Mouse (Mus musculus) lung, adult 18-20 months (tissue): ENCODE data around the gene Stra6.
A peak's percentile ranks its signal among the peaks of the same experiment; 100 is the strongest.

ENCODE experiments used
- DNase-seq, 2 experiments: peaks; one replicate each; pipeline ENCODE4 v3.0.0; 2022; ENCODE audit warnings: mixed read lengths in 2 of 2

Stra6 gene

DNA sequence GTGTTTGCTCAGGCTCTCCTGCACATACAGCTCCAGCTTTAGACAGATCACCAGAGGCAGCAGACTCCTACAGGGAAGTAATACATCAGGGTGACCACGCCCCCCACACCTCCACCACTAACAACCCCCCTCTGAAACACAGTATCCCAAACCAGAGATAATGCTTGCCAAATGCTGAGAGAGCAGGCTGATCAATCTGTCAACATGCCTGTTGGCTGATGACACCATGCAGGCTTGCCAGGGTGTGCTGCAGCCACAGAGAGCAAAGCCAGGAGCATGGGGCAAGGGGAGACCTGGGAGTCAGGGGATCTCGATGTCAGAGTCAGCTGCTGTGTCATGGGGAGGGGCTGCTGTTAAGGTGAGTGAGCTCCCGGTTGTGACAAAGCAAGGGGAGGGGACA lies at the start of gene Stra6:
Gene Stra6 (plus strand): TSS at position 258 of the 400 bp plus-strand sequence.
- DNase-seq, result no peak

DNA sequence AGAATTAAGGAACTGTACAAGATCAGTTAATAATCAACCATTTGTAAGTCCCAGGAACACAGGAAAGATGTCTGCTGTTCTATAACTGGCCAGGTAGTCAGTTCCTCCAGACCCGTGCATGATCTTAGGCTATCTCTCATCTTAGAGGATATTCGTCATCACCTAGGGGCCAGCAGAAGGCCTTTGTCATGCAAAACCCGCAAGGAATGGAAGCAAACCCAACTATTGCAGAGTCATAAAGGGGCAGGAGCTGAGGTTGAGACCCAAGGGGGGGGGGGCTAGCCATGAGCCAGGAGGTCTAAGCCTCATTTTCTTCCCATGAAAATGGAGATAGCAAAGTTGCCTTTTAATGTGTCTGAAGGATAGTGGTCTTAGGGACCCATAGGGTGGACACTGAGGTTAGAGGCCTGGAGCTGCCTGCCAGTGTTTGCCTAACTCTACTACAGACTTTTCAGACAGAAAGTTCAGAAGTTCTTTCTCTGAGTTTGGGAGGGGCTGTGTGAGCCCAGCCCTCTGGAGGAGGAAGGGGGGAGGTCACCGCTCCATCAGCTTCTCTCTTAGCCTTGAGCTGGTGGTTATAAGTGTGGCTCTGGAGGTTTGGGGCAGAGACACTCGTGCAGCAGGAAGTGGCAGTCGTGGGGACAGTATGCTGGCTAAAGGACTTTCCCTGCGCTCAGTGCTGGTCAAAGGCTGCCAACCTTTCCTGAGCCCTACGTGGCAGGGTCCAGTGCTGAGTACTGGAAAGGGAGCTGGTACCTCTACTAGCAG lies 49.0 kb upstream of the Stra6 start:
- DNase-seq, result no peak

DNA sequence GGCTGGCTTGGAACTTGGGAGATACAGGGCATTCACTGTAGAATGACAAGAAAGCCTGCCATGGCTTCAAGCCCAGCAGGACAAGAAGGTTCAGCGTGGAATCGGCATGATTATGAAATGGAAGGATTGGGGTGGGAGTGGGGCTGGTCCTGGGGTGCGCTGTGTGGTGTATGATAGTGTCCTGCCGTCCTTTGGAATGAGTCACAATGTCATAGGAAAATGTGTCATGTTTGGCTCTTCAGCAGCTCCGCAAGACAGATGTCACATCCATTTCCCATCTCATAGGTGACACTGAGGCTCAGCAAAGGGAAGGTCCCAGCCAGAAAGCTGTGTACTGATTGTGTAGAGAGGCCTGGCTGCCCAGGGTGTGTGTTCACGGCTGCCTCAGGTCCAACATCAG lies 47.7 kb upstream of the Stra6 start:
- no peak for DNase-seq

DNA sequence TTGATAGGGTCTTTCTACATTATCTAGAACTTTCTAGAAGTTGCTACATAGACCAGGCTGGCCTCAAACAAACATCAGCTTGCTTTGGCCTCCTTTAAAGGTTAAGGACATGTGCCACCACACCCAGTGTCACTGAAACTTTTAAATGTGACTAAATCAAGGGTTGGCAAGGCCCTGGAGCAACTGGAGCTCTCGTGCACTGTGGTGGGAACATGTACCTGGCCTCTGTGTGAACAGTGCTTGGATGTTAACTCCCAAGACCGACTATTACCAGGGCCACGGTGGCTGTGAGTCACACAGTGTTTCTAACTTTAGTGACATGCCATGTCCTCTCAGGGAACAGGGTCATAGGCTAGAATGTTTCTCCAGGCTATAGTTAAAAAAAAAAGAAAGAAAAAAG lies 46.6 kb upstream of the Stra6 start:
- DNase-seq, result no peak

DNA sequence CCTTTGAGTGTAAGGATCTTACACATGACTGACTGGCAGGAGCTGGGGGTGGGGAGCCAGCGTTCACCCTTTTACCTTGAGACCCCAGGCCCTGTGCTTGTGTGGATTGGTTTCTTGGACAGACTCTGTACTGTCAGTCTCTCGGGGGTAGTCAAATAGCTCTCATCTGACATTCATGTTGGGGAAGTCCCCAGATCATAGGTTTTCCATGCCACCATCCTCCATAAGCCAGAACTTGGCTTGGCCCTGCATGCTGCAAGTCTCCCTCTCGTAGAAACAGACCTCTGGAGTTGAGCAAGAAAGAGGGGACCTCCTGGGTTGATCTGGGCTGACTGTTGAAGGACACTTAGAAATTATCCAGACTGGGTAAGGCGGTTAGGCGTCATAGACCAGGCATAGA lies 45.2 kb upstream of the Stra6 start:
- DNase-seq, result no peak

DNA sequence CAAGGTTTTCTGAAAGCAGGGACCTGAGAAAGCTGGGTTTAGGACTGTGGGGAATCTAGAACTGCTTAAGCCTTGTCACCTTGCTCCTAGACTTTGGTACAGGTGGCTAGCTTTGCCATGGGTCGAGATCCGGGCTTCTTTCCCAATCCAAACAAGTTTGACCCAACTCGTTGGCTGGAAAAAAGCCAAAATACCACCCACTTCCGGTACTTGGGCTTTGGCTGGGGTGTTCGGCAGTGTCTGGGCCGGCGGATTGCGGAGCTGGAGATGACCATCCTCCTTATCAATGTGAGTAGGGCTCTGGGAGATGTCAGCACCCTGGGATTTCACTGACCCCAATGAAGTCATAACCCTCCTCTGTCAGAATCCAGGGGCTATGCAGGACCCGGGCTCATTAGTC lies 37.6 kb upstream of the Stra6 start:
- no peak for DNase-seq

DNA sequence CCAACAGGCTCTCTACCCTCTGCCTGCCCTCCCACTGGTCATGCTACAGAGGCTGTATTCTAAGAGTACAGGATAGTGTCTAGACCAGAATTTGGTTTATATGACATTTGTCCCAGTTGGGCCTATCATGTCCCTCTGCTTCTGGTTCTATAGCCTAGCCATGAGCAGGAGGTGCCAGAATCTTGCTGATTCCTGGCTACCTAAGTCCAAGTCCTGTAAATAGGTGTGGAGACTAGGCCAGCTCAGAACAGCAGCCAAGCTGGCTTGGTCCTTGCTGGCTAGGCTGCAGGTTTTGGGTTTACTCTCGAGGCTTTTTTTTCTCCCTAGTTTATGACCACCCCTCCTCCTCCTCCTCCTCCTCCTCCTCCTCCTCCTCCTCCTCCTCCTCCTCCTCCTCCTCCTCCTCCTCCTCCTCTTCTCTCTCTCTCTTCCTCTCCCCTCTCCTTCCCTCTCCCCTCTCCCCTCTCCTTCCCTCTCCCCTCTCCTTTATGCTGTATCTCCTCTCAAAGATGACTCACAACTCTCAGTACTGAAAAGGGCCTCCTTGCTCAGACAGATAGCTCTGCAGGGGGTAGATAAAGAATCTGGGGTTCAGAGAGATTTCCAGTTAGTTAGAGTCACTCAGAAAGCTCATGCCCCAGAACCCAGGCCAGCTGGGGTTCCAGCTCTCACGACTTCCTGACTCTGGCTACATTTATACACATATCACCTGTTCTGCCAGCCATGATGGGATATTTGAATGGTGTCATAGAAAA lies 36.0 kb upstream of the Stra6 start:
- no peak for DNase-seq

DNA sequence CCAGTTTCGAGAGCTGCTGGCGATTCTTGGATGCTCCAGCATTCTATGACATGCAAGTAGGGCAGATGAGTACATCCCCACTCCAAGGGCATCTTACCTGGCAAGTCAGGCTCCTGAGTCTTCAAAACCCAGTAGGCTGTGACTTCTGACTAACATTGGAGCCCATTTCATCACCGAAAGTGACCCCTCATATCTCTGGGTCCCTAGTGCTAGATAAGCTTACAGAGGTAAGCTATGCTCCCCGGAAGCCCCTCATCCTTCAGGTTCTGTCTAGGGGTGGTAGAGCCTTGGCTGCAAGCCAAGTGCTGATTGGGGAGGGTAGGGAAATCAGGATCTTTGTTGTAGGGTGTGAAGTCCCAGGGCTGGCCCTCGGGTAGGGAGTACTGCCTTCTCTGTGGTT lies 34.7 kb upstream of the Stra6 start:
- DNase-seq, result no peak

DNA sequence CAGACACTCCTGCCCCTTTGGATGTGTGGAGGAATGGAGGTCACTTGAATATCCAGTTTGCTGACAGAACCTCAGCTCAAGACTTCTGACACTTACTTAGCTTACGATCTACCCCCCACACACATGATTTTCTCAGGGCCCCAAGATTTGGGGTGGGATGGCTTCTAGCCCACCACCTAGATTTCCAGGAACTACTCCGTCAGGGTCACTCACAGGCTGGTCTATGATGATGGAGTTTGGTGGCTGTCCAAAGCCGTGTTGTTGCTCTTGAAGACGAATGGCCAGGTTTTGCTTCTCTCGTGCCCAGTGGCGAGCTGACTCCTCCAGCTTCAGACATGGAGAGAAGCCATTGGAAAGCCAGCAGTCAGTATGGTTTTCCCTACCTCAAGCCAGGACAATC lies 34.0 kb upstream of the Stra6 start:
- no peak for DNase-seq

DNA sequence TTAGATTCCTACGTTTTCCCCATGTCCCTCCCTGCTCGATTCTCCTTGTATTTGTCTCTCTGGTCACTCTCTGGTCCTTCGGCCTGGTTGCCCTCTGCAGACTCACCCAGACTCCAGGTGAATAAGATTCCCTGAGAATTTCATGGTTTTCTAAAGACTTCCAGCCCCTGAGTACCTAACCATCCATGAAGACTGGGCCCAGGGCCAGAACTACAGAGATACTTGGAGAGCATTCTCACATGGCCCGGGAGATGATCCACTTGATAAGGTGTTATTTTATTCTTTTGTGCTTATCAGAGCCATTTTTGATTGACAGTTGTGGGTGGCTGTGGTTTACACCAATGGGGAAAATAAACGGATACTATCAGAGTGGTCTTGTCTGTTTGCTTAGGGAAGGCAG lies 31.7 kb upstream of the Stra6 start:
- DNase-seq, result no peak

DNA sequence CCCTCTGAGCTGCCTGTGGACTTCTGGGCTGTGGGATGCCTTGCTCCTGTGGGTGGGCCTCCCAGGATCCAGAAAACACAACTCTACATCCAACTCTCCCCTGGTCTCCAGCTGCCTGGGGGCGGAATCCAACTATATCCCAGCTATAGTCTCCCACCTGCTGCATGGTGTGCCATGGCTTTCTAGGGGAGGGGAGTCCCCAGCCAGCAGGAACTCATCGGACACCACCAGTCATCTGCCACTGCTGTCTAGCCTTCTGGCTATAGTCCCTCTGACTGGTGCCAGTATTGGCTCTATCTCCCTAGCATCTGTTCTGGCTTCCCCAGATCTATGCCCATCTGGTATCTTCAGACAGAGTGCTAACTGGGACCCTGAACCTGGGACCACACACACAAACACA lies 28.1 kb upstream of the Stra6 start:
- DNase-seq, result no peak

DNA sequence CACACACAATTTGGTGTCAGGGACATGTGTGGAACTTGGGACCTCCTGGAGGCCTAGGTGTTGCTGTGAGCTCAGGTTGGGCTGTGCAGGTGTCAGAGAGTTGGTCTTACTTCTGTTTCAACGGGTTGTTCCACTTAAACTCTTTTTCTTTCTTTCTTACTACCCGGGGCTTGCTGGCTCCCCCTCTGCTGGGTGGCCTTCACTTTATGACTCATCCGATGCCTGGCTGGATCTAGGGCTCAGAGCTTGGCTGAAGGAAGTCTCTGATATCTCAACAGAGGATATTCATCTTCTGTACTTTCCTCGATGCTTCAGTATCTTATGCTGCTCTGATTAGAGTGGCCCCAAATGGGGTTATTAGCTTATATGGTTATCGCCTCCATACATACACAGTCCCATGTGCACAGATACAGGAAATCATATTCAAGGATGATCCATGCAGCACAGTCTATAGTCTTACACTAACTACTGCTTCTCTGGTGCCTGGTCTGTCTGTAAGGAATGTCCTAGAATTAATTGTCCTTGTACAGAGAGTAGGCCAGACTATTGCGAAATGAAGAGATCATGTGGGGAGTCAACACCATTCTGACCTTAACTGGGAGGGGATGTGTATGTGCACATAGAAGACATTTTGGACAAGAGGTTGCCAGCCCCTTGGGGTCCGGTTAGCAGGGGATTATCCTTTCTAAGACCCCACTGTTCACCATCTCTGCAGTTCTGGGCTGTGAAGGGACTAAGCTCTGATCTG lies 27.5 kb upstream of the Stra6 start:
- DNase-seq, result no peak

DNA sequence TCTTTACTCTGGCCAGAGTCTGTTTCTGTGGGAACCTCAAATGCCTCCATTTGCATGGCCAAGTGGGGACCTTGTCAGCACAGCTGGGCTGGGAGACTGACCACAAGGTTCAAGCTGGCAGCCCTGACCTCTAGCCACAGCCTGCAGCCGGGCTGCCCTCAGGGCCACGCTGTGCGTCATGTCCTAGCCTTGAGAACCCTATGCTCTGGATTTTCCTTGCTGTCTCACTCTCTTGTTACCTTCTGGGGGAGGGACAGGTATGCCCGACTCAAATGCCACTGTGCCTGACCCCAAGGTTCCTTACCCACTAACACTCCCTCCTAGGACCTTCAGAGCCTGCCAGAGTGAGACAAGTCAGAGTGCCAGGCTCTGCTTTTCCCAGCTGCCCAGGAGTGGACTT lies 26.6 kb upstream of the Stra6 start:
- DNase-seq, result no peak

DNA sequence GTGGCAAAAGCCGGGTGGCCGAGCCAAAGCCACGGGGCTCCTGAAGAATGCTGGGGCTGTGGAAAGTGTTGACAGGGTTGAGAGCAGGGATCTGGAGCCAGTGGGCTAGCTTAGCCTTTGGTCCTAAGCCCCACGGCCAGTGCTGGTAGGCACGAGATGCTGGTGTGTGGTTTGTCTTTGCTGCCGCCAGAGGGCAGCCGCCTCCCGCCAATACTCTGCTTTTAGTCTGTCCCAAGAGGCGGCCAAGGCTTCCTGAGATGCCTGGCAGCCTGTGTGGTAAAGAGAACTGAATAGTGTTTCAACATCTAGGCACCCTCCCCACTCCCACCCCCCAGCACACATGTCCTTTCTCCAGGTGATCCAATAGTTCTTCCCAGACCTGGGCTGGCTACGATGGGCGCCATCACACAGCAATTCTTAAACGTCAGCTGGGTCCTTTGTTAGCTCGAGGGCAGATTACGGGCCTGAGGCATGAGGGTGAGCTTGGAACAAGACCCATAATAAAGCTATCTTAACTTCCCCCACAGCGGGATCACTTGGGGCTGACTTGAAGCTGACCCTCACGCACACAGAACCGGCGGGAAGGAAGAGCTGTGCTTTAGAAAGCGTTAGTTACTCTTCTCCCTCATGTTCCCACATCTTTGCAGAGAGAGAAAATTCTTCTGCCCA lies 25.0 kb upstream of the Stra6 start:
- DNase-seq, result peak; percentile 57 to 60

DNA sequence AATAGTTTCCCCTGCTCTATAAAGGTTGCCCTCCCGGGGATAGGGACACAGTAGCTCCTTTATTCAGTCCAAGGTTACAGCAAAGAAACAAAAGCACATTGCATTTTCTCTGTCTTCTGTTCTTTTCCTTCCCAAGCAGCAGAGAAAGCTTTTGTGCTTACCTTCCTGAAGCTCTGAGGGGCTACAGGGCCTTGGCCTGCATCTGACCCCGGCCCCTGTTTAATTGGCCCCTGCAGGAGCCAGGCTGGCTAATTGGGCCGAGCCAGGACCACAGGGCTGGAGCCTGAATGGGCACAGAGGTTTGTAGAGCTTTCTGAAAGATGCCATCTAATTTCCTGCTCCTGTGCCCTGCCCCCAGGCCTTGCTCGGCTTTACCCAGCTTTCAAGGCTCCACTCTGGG lies 22.6 kb upstream of the Stra6 start:
- no peak for DNase-seq

DNA sequence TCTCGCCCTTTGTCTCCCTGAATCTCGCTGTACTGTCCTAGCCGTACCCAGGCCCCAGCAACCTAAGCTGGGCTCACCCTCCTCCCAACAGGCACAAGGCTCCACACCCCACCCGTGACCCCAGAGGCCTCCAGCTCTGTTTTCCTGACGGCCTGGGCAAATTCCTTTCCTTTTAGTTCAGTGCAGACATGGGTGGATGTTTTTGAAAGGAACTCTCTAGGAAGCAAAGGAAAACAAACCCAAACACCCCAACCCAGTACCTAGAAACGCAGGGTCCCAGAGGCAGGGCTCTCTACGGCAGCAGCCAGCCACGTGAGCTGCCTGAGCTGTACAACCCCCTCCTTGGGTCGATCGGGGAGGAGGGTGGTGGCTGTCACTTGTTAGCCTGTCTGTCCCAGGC lies 21.2 kb upstream of the Stra6 start:
- peak in 1 of 2 experiments; percentile 15 for DNase-seq

DNA sequence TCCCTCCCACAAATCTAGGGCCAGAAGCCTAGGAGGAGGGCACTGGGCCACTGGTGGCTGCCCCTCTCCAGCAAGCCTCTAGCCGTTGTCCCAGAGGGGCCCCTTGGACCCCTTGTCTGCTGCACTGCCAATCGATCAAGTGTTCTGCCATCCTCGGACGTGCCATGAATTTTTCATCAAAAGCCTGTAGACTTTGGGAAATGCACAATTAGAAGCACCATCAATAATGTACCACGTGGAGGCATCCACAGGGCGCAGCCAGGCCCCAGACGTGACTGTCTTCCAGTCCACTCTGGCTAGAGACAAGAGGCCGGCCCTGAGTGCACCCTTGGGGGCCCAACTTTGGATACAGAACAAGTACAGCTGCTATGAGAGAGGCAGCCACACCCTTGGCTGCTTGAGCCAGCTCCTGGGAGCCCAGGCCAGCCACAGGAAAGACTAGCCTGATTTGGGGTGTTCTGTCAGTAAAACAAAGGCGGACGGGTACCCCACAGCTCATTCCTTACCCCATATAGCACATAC lies 20.0 kb upstream of the Stra6 start:
- DNase-seq, result peak; percentile 18 to 20

DNA sequence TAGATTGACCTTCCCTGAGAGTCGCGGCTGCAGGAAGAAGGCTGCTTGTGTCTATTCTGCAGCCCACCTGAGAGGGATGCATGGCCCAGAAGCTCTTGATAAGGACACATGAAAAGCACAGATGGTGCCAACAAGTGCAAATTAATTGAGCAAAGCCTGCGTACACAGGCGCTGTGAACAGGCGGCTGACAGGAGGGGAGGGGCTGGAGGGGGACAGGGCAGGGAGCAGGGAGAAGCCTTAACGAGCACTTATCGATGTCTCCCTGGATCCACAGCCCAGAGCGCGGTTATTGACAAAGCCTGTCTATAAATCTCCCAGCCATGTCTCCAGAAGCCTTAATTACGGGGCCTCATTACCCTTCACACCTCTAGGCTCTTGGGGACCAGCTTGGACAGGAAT lies 18.8 kb upstream of the Stra6 start:
- DNase-seq, result no peak

DNA sequence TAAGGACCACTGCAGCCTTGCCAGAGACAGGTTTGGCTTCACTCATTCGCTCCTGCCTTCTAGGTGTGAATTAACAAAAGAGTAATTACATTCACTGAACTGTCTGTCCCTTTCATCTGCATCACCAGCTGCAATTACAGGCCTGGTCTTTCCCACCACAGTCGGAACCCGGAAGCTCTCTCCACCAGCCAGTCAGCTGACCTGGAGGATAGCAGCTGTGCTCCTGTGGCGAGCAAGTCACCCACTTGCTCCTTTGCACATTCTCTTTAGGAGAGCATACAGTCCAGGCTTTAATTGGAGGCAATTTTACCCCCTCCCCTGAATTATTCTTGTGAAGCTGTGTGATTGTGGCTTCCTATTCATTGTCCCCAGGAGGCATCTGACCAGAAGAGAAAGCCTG lies 17.9 kb upstream of the Stra6 start:
- DNase-seq, result no peak

DNA sequence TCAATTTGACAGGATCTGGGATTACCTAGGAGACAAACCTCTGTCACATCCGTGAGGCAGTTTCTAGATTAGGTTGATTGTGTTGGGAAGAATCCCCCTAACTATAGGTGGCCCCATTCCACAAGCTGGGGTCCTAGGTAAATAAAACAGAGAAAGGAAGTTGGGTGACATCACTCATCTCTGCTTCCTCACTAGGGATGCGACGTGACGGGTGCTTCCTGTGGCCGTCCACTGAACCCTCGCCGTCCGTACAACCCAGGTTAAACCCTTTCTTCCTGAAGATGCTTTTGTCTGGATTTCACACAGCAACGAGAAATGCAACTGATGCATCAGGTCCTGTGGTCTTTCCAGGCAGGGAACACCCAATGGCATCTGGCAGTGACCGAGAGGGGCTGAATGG lies 16.5 kb upstream of the Stra6 start:
- DNase-seq, result no peak

DNA sequence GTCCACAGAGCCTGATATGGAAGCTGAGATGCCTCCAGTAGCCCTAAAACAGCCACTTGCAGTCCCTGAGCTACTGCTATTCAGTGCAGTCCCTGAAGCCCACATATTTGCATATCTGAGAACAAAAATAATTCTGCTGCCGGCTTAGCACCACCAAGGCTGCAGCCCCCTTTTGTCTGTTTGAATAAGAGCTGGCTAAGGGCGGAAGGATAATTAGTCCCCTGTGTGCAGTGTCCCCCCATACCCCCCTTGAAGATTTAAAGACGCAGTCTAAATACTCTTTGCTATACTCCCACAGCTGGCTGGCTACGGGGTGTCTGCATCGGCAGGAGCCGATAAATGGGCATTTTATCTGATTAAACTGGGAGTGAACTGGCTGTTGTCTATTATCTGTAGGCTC lies 15.0 kb upstream of the Stra6 start:
- no peak for DNase-seq

DNA sequence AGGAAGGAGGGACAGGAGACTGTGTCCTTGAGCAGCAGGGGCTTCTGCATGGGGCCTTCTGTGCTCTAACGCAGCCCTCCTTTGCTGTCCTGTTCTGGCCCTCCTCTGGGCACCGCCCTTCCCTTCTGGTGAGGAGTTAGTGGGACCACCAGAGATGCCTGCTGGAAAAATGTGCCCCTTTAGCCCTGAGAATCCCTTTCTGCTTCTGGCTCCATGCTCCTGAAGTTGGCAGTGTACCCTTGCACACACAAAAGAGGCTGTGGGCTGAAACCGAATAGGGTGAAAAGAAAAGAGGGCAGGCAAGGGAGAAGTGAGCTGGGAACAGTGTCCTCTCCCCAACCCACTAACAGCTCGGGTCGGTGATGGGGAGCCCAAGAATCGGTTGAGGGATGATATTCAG lies 14.4 kb upstream of the Stra6 start:
- no peak for DNase-seq

DNA sequence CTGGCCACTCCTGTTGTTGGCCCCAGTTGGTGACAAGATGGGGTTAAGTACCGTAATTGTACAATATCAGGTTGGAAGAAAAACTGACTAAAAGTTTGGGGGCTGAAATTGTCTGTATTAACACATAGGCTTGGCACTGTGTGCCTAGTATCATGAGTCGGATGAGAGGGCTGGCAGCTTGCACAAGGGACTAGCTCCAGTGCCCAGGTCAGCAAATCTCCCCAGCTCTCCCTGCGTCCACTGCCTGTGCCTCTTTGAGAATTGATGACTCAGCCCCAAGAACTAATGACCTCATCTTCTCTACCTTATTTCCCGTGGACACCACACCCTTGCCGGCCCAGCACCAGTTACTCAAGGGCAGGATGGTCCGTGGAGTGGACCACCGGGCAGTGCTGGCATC lies 13.7 kb upstream of the Stra6 start:
- DNase-seq, result no peak
